Mouse (Mus musculus) ES-E14 (cell line): ENCODE measurements at regions not wholly inside any gene's neighbourhood (a gene's known extent, or its start where the extent isn't known, plus 50 kb on each side); places are given as distances from the start of the nearest gene placed in this dataset.

Experiments used
- DNase-seq: peaks from one replicate; pipeline ENCODE4 v3.0.0-alpha.2; 2013; ENCODE audit warnings: low read depth, low spot score
- H3K27ac ChIP-seq: 2 replicates; pipeline ENCODE4 v1.5.1; 2012; ENCODE audit warnings: low read depth, mild to moderate bottlenecking, low read length, moderate library complexity, mixed read lengths; ENCODE audit not compliant: poor library complexity, insufficient read depth, severe bottlenecking
- H3K36me3 ChIP-seq: 2 replicates; pipeline ENCODE4 v1.6.1; 2012; ENCODE audit warnings: mild to moderate bottlenecking, low read length, moderate library complexity, mixed read lengths; ENCODE audit not compliant: control insufficient read depth, poor library complexity, insufficient read depth, severe bottlenecking
- H3K4me1 ChIP-seq, 2 experiments: fragments of 150-350 bp in 1 of 2; sonication (generic) in 1 of 2; 2 replicates each; pipeline ENCODE4 v1.6.1; 2012; ENCODE audit warnings: low read length in 2 of 2, mild to moderate bottlenecking in 1 of 2, mixed read lengths in 1 of 2; ENCODE audit not compliant: control insufficient read depth in 2 of 2, insufficient read depth in 2 of 2, poor library complexity in 1 of 2
- H3K4me3 ChIP-seq, 2 experiments: fragments of 150-350 bp in 1 of 2; sonication (generic) in 1 of 2; 2 replicates each; pipeline ENCODE4 v1.5.1; 2012; ENCODE audit warnings: low read length in 2 of 2, low read depth in 1 of 2, mild to moderate bottlenecking in 1 of 2, mixed read lengths in 1 of 2; ENCODE audit not compliant: insufficient read depth in 1 of 2, poor library complexity in 1 of 2, severe bottlenecking in 1 of 2
- H3K9ac ChIP-seq: 2 replicates; pipeline ENCODE4 v1.6.1; 2012; ENCODE audit warnings: low read depth, mild to moderate bottlenecking, low read length, mixed read lengths; ENCODE audit not compliant: poor library complexity, insufficient read depth, severe bottlenecking
- H3K9me3 ChIP-seq: fragments of 150-350 bp; sonication (generic); 2 replicates; pipeline ENCODE4 v1.6.1; 2012; ENCODE audit warnings: low read depth, mild to moderate bottlenecking, low read length; ENCODE audit not compliant: control insufficient read depth, insufficient read depth
- CHD2 ChIP-seq: IDR thresholded peaks from 2 replicates; pipeline ENCODE4 v1.6.1; 2014; ENCODE audit warnings: mild to moderate bottlenecking, low read depth, low read length, inconsistent platforms
- HCFC1 ChIP-seq: IDR thresholded peaks from 2 replicates; pipeline ENCODE4 v1.6.1; 2012; ENCODE audit warnings: low read length, inconsistent platforms, borderline replicate concordance; ENCODE audit not compliant: insufficient read depth
- MAFK ChIP-seq: IDR thresholded peaks from 2 replicates; pipeline ENCODE4 v1.6.1; 2014; ENCODE audit warnings: mild to moderate bottlenecking, low read depth, low read length, inconsistent platforms; ENCODE audit not compliant: insufficient read depth
- ZC3H11A ChIP-seq: IDR thresholded peaks from 2 replicates; pipeline ENCODE4 v1.6.1; 2012; ENCODE audit warnings: low read depth, mild to moderate bottlenecking, inconsistent platforms, low read length, borderline replicate concordance
- ZNF384 ChIP-seq: IDR thresholded peaks from 2 replicates; pipeline ENCODE4 v1.6.1; 2012; ENCODE audit warnings: low read depth, low read length, inconsistent platforms
- in situ Hi-C, 2 experiments: fragments of 600-800 bp; cut with MboI; formaldehyde crosslinking; loops; one replicate each; pipeline ENCODE4 v1.15.1; 2025; ENCODE audit warnings: low sequenced_read_pairs in 2 of 2, inconsistent platforms in 1 of 2; ENCODE audit not compliant: unreplicated experiment in 2 of 2

DNA sequence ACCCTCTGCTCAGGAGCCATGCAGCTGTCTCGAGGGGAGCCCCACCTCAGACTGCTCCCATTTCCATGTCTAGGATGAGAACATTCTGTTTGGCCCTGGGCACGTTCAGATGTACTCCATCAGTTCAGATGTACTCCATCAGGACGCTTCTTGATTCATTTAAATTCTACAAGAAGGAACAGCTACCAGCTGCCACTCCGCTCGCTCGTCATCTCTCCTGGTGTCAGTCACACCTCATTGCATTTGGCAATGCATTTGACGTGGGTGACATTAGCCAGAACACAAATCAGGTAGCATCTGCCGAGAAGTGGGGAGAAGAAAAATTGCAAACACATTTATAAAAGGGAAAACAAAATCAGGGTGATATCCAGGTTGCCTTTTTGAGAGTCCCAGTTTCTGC lies 202.6 kb upstream of the Nmur2 start:
- no peak overlapping the region for H3K9ac ChIP-seq
- H3K9me3 ChIP-seq = no peaks in the 10 kb centered on the region
- TF ChIP-seq HCFC1 (no peak), CHD2 (no peak)
- in situ Hi-C loops = no loop called here
- no peak for DNase-seq
- peaks cover 0 to 6% of the 10 kb centered on the region in 2 experiments; a peak in 2 of 4 replicates for H3K4me1 ChIP-seq
- no peak overlapping the region for H3K4me3 ChIP-seq
- H3K27ac ChIP-seq = no peak overlapping the region
- no peaks in the 10 kb centered on the region for H3K36me3 ChIP-seq

DNA sequence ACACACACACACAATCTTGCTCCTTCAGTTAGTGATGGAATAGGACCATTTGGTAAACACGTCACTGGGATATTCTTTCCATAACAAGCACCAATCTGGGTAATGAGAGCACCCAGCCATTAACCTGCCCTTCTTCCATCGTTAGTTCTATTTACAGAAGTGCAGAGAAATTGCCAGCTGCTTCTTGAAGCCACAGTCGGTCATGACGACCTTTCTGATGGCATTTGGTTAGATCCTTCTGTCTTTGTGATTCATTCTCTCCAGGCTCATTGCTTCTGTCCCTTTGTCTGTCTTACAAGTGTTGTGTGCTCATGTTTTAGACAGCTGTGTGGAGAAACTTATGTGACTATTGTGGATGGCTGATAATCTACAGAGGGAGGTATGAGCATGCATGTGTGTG lies 197.9 kb upstream of the Nmur2 start:
- TF ChIP-seq ZC3H11A (no peak), CHD2 (no peak), ZNF384 (no peak), HCFC1 (no peak), MAFK (no peak)

DNA sequence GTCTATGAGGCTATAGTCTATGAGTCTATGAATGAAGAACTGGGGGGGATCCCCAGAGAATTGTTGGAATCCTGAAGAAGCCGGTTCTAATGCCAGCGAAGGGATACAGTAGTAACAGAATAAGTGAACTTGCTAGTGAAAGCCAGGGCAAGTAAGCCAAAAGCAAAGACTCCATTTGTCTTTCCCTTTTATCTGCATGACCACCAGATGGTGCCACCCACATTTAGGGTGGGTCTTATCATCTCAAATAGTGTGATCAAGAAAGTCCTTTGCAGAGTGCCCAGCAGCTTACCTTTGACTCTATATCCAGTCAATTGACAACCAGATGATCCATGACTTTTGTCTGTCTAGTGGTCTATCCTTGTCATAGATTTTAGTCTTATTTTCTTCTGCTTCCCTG lies 184.2 kb upstream of the Nmur2 start:
- Histone ChIP-seq H3K9ac (no peak overlapping the region), H3K9me3 (no peaks in the 10 kb centered on the region), H3K36me3 (no peaks in the 10 kb centered on the region), H3K4me1 (no peaks in the 10 kb centered on the region), H3K27ac (no peak overlapping the region), H3K4me3 (no peak overlapping the region)
- TF ChIP-seq MAFK (no peak), ZNF384 (no peak), CHD2 (no peak), HCFC1 (no peak), ZC3H11A (no peak)
- no peak for DNase-seq
- in situ Hi-C loops = no loop called here

More for the DNA sequence above, 197.9 kb upstream of the Nmur2 start:
- Histone ChIP-seq H3K9me3 (no peaks in the 10 kb centered on the region), H3K36me3 (no peaks in the 10 kb centered on the region), H3K27ac (no peak overlapping the region), H3K9ac (no peak overlapping the region), H3K4me1 (no peaks in the 10 kb centered on the region), H3K4me3 (no peak overlapping the region)
- in situ Hi-C loops = no loop called here
- no peak for DNase-seq

DNA sequence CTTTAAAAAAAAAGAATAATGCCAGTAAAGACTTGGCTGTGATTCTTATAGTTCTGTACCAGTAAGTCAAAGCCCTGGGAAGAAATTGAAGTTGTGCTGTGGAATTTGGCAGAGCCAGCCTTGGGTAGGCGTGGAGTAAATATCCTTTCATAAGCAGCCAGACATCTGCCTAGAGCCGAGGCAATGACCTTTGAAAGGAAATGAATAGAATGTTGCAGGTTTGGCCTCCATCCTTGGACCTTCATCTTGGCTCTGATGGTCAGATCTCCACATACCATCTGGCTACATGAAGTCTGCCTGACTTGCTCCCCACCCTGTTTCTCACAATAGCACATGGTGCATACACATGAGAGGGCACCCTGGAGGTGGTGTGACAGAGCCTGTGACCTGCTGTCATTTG lies 174.9 kb upstream of the Nmur2 start:
- no peak overlapping the region for H3K4me3 ChIP-seq
- in situ Hi-C loops = no loop called here

GRCm38 (mm10) chr11:56201844-56202243 lies 161.0 kb upstream of the Nmur2 start:
- DNase-seq = no peak
- no peaks in the 10 kb centered on the region for H3K9me3 ChIP-seq
- in situ Hi-C loops = no loop called here
- no peaks in the 10 kb centered on the region for H3K4me1 ChIP-seq
- H3K9ac ChIP-seq = no peak overlapping the region
- no peak overlapping the region for H3K4me3 ChIP-seq
- no peak overlapping the region for H3K27ac ChIP-seq
- no peaks in the 10 kb centered on the region for H3K36me3 ChIP-seq
- no peak for TF ChIP-seq HCFC1
- no peak for TF ChIP-seq ZC3H11A
- no peak for TF ChIP-seq MAFK
- no peak for TF ChIP-seq CHD2
- TF ChIP-seq ZNF384 = no peak

More for the DNA sequence above, 174.9 kb upstream of the Nmur2 start:
- Histone ChIP-seq H3K4me1 (no peaks in the 10 kb centered on the region), H3K36me3 (no peaks in the 10 kb centered on the region), H3K27ac (no peak overlapping the region), H3K9ac (no peak overlapping the region), H3K9me3 (no peaks in the 10 kb centered on the region)
- TF ChIP-seq HCFC1 (no peak), ZC3H11A (no peak), MAFK (no peak), CHD2 (no peak), ZNF384 (no peak)
- no peak for DNase-seq
